Mouse (Mus musculus) spleen, postnatal 36 days (tissue): Measurements from ENCODE around the gene Nacc2.

Source experiments
- DNase-seq, 2 experiments: peaks; one replicate each; pipeline ENCODE4 v3.0.0; 2022; ENCODE audit warnings: low spot score in 2 of 2, mixed read lengths in 1 of 2

Gene Nacc2

DNA sequence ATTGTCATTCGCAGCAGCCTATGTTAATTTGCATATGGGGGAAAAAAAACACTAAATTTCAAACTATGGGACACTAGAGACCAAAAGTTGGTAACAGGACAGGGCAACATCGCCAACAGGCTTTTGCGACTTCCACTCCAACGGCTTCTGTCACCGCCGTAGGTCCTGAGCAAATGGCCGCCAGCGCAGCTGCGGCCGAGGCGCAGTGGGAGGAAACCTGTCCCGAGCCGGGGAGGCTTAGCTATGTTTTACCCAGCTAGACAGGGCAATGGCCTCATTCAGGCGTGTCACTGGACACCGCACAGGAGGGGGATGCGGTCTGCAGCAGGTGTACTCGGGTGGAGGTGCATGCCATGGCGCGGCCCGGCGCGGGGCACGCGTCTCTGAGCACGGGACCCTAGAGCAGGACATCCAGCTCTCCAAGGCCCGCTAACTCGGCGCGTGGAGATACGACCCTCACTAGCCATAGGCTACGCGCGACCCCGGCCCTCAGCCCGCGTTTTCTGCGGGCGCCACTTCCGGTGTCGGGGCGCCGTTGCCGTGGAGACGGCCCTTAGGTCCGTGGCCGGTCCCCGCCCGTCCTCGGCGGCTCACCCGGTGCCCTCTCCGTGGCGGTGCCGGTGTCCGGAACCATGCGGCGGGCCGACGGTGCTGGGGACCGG is 16.7 kb upstream of the Nacc2 start:
- DNase-seq, result peak in 1 of 2 experiments; percentile 39

DNA sequence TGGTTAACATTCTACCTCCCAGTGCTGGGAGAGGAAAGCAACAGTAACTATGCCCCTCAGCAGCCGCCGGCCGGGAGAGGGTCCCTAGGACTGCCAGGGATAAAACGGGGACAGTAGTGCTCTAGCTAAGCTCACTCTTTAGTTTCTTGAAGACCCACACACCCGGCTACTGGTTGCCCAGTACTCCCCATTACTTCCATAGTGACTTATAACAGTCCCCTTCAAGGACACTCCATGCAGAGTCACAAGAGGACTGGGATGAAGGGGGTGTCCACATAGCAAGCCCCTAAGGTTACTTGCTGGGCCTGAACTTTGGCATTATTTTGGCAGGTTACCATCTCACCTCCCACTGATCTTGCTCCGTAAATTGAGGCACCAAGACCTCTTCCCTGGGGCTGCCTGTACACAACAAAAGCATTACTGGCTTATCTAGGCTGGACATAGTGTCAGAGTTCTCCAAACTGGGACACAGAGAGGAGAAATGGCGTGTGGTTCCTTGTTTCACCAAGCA is 16.1 kb upstream of the Nacc2 start:
- DNase-seq, result no peak

GRCm38 (mm10) chr2:26138252-26139033 is 15.4 kb upstream of the Nacc2 start:
- peak; percentile 20 to 34 for DNase-seq

DNA sequence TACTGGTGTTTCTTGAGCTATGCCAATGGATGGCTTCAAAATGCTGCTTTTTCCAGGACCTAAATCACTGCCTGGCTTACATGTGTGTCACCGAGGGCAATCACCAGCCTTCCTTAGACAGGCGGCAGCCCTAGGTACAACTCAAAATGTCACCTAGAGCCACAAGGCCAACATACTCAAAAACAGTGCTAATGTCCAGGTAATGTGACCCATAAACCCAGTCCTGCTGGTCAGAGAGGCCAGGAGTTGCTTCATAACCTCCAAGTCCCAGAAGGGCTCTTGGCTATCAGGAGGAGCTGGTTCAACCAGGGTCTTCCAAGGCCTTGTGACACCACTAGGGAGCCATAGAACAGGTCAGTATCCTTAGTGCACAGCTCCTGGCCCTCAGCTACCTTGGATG is 11.6 kb upstream of the Nacc2 start:
- DNase-seq, result no peak

DNA sequence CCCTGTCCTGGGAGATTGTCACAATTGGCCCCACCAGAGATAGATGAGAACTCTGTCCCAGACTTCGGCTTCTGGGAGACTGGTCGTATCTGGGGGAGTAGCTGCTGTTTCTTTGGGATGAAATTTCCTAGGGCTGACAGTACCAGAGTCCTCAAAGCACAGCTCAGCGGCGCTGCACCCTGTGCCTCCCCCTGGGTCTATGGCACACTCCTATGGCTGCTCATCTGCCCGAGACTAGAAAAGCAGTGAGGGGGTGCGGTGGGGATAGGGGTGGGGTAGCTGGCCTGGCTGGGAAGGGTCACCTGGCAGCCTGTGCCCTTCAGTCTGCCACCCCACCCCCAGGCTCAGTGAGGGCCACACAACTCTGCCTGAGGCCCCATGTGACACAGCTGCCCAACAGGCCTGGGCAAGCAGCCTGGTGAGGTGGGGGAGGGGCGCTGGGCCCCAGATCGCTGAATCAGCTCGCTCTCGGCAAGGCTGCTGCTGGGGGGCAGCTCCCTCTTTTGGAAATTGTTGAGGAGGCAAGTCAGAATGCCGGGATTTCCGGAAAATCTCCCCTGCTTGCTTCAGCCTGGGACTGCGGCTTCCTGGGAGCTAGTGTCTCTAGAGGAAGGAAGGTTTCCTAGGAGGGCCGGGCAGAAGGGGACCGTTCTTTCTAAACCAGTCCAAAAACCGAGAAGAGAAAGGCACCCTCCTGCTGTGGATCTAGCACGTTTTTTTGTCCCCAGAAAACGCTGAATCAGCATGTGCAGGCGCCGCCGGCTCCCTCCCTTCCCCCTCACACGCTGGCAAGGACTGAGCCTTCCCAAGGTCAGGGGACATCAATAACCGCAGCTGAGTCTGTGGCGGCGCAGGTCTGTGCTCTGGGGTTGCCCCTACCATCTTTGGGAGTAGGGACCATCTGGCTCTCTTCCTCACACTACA is 9.9 kb upstream of the Nacc2 start:
- DNase-seq, result peak; percentile 43 to 49

GRCm38 (mm10) chr2:26131327-26131726 is 8.3 kb upstream of the Nacc2 start:
- no peak for DNase-seq

DNA sequence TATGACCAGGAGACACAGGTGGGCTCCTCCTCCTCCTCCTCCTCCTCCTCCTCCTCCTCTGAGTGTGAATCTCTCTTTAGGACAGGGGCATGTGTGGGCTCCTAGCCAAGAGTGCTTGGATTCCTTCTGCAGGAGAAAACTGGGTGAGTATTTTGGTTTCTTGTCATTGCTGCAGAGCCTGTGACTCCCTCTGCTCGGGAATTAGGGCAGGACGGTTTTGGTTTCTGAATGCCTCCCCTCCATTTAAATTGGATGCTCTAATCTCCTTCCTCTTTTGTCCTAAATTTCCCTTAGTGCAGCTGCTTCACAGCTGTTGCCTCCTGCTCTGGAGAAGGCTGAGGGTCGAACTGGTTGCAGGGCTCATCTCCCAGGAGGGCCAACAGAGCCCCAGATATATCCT is 6.9 kb upstream of the Nacc2 start:
- no peak for DNase-seq

DNA sequence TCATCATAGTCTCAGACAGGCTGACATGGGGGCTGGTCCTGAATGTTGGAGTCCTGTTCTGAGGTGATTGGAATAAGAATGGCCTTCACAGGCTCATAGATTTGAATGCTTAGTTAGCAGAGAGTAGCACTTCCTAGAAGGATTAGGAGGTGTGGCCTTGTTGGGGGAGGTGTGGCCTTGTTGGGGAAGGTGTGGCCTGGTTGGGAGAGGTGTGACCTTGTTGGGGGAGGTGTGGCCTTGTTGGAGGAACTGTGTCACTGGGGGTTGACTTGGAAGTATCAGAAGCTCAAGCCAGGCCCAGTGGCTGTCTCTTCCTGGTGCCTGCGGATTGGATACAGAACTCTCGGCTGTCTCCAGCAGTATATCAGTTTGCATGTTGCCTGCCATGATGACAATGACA is 6.3 kb upstream of the Nacc2 start:
- no peak for DNase-seq

- peak; percentile 31 to 32 for DNase-seq
Observed at GRCm38 (mm10) chr2:26122171-26123078, 595 bp downstream of the Nacc2 start.

- no peak for DNase-seq
Observed at GRCm38 (mm10) chr2:26121541-26122083, 1.4 kb downstream of the Nacc2 start.

DNA sequence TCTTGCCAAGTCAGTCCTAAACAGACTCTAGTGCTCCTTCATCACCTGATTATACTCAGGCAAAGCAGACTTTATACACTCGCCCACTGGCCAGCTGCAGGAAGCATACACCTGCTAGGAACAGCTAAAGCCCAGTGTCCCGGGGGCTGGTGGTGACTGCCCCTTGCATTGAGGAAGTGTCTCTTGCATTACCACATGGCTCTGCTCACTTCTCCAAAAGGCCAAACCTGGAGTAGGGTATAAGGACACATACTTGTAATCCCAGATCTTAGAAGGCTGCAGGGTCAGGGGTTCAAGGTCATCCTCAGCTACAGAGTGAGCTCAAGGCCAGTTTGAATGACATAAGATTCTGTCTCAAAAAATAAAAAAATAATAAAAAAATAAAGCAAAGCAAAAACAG is 3.4 kb downstream of the Nacc2 start:
- no peak for DNase-seq

DNA sequence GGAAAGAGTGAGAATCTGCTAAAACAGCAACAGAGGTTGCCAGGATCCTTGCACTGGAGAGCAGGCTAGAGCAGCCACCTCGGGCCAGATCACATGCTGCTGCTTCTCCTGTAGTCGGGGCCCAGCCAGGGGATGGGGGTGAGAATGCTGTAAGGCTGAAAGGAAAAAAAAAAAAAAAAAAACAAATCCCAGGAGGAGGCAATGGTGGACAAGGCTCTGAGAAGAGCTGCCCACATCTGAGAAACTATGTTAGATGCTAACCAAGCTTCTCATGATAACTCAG is 3.8 kb downstream of the Nacc2 start:
- DNase-seq, result no peak

DNA sequence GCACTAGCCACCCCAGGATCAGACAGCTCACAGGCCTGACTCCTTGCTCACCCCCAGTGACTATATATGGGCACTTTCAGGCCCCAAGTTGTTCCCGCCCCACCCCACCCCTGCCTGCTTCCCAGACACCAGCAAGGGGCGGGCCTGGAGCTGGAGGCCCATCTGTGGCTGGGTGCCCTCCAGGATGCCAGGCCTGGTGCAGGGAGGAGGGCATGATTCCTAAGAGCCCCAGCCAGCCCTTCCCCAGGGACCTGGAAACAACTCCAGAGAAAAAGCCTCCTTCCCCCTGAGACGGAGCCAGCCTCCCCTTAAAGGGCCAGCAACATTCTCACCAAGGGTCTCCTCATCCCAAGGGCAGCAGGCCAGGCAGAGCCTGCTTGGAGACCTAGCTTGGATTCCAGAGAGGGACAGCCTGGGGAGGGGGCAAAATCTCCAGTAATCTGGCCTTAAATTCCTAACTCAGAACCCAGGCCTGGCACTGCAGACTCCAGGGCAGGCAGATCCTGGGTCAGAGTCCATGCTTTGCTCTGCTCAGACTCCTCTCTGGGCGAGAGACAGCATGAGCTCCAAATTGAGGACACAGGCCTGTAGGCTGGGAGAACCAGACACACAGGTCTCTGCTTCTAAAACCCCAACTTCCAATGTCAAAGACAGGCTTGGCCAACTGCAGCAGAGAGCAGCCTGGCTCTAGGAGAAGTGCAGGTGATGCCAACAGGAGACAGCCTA is 4.3 kb downstream of the Nacc2 start:
- no peak for DNase-seq

GRCm38 (mm10) chr2:26117580-26117979 is 5.4 kb downstream of the Nacc2 start:
- DNase-seq, result no peak

GRCm38 (mm10) chr2:26116550-26116949 is 6.5 kb downstream of the Nacc2 start:
- no peak for DNase-seq

- DNase-seq, result no peak
Observed at GRCm38 (mm10) chr2:26115215-26115614, 7.8 kb downstream of the Nacc2 start.

GRCm38 (mm10) chr2:26108237-26108636 is 14.8 kb downstream of the Nacc2 start:
- DNase-seq, result no peak

- DNase-seq, result no peak
Observed at GRCm38 (mm10) chr2:26107011-26107410, 16.0 kb downstream of the Nacc2 start.

DNA sequence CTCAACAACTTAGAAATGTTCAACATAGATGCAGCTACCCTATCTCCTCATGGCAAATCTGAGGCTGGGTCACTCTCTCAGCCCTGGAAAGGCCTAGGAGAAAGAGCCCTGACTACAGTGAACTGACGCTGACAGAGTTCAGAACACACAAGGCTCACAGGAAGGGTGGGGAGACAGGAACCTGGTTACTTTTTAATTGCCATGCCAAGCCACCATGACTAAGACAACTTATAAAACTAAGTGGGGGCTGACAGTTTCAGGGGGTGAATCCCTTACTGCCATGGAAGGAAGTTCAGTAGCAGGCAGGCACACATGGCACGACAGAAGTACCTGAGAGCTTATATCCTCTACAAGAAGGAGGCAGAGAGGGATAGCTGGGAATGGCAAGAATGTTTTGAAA is 16.8 kb downstream of the Nacc2 start:
- DNase-seq, result no peak

- DNase-seq, result no peak
Observed at GRCm38 (mm10) chr2:26100296-26100695, 22.7 kb downstream of the Nacc2 start.
